10 mouse cellular contexts compared by ENCODE assay signal in the genomic region with DNA sequence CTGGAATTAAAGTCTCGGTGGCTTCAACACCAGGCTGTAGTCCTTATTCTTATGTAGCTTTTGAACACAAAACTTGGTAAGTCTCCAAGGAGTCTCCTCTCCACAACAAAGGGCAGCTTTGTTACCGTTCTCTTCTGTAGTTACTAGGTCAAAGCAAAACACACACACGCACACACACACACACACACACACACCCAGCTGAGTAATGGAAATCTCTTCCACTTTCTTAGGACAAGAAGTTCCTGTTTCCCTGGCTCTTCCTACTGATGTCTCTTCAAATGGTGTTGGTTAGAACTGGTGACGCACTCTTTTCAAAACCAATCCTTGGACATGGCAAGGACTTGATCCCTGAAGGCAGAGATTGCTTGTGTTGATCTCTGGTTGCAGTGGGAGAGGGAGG.
DNase-seq lines count a peak whose midpoint lies in the region; ATAC-seq and TF ChIP-seq lines count a peak whose summit lies in the region.
"Had no signal": no experiment of that assay in that cellular context is flagged by ENCODE, and none has a peak within 500 bp of the region (broad histone marks: within the 10 kb centered on the region; RNA-seq: fewer than 3 reads in every experiment).

No protein-coding gene starts in this region.

- no peaks in the 10 kb centered on the region for H3K79me2 ChIP-seq in liver, adult 2 months (ENCODE audit: control insufficient read depth, insufficient read depth, low read length)

- H3K4me1 ChIP-seq in liver, adult 2 months (ENCODE audit: control insufficient read depth, insufficient read depth, low read length), result peaks cover 1% of the 10 kb centered on the region; the same call in 1 of the 2 replicates
- H3K4me1 ChIP-seq in forebrain, embryonic 12.5 days, result peaks cover 15% of the 10 kb centered on the region
- peaks cover 24% of the 10 kb centered on the region for H3K4me1 ChIP-seq in hindbrain, embryonic 15.5 days (replicated peaks)
- peaks cover 5% of the 10 kb centered on the region; the same call in 1 of the 2 replicates for H3K4me1 ChIP-seq in midbrain, postnatal 0 days (ENCODE audit: insufficient read depth, low read length)
- H3K4me1 ChIP-seq in cerebellum, adult 2 months (ENCODE audit: control insufficient read depth, insufficient read depth, low read length), result no peaks in the 10 kb centered on the region
- H3K4me1 ChIP-seq: intestine, embryonic 15.5 days had no signal

- no peak for TF ChIP-seq POLR2A in liver, adult 2 months (IDR thresholded peaks at IDR 0.05; ENCODE audit: extremely low read depth, insufficient read depth, low read length)
- TF ChIP-seq POLR2A in cerebellum, adult 2 months (IDR thresholded peaks at IDR 0.05; ENCODE audit: borderline replicate concordance, insufficient read depth, low read length), result no peak

- no peak overlapping the region for H3K9ac ChIP-seq in liver, adult 2 months (ENCODE audit: low read depth, low read length)
- no peak overlapping the region for H3K9ac ChIP-seq in forebrain, embryonic 12.5 days
- H3K9ac ChIP-seq in hindbrain, embryonic 15.5 days, result no peak overlapping the region
- H3K9ac ChIP-seq in midbrain, postnatal 0 days (replicated peaks; ENCODE audit: low read length, poor library complexity, severe bottlenecking), result no peak overlapping the region

- H3K27ac ChIP-seq in liver, adult 2 months (replicated peaks; ENCODE audit: insufficient read depth, low read depth, low read length), result no peak overlapping the region
- H3K27ac ChIP-seq in forebrain, embryonic 12.5 days, result peak overlapping the region; percentile 88; the same call in 1 of the 2 replicates
- H3K27ac ChIP-seq in hindbrain, embryonic 15.5 days (replicated peaks), result peak overlapping the region; percentile 91
- peak overlapping the region; percentile 80; the same call in 1 of the 2 replicates for H3K27ac ChIP-seq in midbrain, postnatal 0 days (ENCODE audit: low read depth, low read length)
- no peak overlapping the region for H3K27ac ChIP-seq in cerebellum, adult 2 months (ENCODE audit: insufficient read depth, low read length)
- H3K27ac ChIP-seq: intestine, embryonic 15.5 days; liver, embryonic 14.5 days had no signal

- H3K4me2 ChIP-seq in forebrain, embryonic 12.5 days, result no peak overlapping the region; the same call in 1 of the 2 replicates
- H3K4me2 ChIP-seq in hindbrain, embryonic 15.5 days, result no peak overlapping the region
- H3K4me2 ChIP-seq in midbrain, postnatal 0 days (ENCODE audit: low read depth, low read length, poor library complexity, severe bottlenecking), result peak overlapping the region; percentile 93; the same call in 1 of the 2 replicates

- no peak for TF ChIP-seq CTCF in liver, adult 2 months (IDR thresholded peaks at IDR 0.05; ENCODE audit: low read depth, low read length)
- no peak for TF ChIP-seq CTCF in midbrain, postnatal 0 days (IDR thresholded peaks at IDR 0.05)
- TF ChIP-seq CTCF in cerebellum, adult 2 months (IDR thresholded peaks at IDR 0.05; ENCODE audit: borderline replicate concordance, insufficient read depth, low read depth, low read length), result no peak

- WGBS in liver, adult 2 months, result 71% methylated on average over 4 of the region's 4 CpGs
- WGBS in forebrain, embryonic 12.5 days, result 90% methylated on average over 4 of the region's 4 CpGs
- 69% methylated on average over 4 of the region's 4 CpGs for WGBS in hindbrain, embryonic 15.5 days
- WGBS in midbrain, postnatal 0 days, result 74% methylated on average over 4 of the region's 4 CpGs
- 91% methylated on average over 4 of the region's 4 CpGs for WGBS in cerebellum, adult 2 months

- peak; percentile 19 for DNase-seq in liver, adult 2 months (ENCODE audit: extremely low read depth, low read depth, low spot score)
- no peak for DNase-seq in liver
- no peak for DNase-seq in midbrain, postnatal 0 days (ENCODE audit: low spot score)
- no peak for DNase-seq in cerebellum, adult 2 months
- no peak for DNase-seq in right cerebral cortex, postnatal 10 days (ENCODE audit: low spot score in 2 of 2)
- no peak for DNase-seq in cerebellum, postnatal 14 days

- no peak for ATAC-seq in forebrain, embryonic 12.5 days (ENCODE audit: low FRiP score)
- ATAC-seq in hindbrain, embryonic 15.5 days (ENCODE audit: low FRiP score, low read depth), result no peak
- no peak for ATAC-seq in midbrain, postnatal 0 days (ENCODE audit: low FRiP score)

- no peak overlapping the region for H3K4me3 ChIP-seq in liver, adult 2 months (ENCODE audit: insufficient read depth, low read depth, low read length)
- no peak overlapping the region for H3K4me3 ChIP-seq in forebrain, embryonic 12.5 days (replicated peaks)
- H3K4me3 ChIP-seq in hindbrain, embryonic 15.5 days, result no peak overlapping the region
- peak overlapping the region; percentile 56; the same call in 1 of the 2 replicates for H3K4me3 ChIP-seq in midbrain, postnatal 0 days (ENCODE audit: low read depth, low read length)
- no peak overlapping the region for H3K4me3 ChIP-seq in cerebellum, adult 2 months (replicated peaks; ENCODE audit: insufficient read depth, low read depth, low read length)

- H3K27me3 ChIP-seq in liver, adult 2 months (ENCODE audit: control insufficient read depth, insufficient read depth, low read length), result no peaks in the 10 kb centered on the region
- H3K27me3 ChIP-seq in forebrain, embryonic 12.5 days, result peaks cover 8% of the 10 kb centered on the region; the same call in 1 of the 2 replicates
- H3K27me3 ChIP-seq in hindbrain, embryonic 15.5 days, result no peaks in the 10 kb centered on the region
- no peaks in the 10 kb centered on the region for H3K27me3 ChIP-seq in midbrain, postnatal 0 days (ENCODE audit: insufficient read depth, low read length)
- H3K27me3 ChIP-seq in cerebellum, adult 2 months (ENCODE audit: control insufficient read depth, insufficient read depth, low read length), result no peaks in the 10 kb centered on the region
- H3K27me3 ChIP-seq: intestine, embryonic 15.5 days had no signal

- no peaks in the 10 kb centered on the region for H3K36me3 ChIP-seq in liver, adult 2 months (ENCODE audit: control insufficient read depth, insufficient read depth, low read length)
- H3K36me3 ChIP-seq in forebrain, embryonic 12.5 days (replicated peaks), result no peaks in the 10 kb centered on the region
- no peaks in the 10 kb centered on the region for H3K36me3 ChIP-seq in hindbrain, embryonic 15.5 days
- no peaks in the 10 kb centered on the region for H3K36me3 ChIP-seq in midbrain, postnatal 0 days (ENCODE audit: insufficient read depth, low read length)
- H3K36me3 ChIP-seq: intestine, embryonic 15.5 days had no signal

- H3K9me3 ChIP-seq in forebrain, embryonic 12.5 days, result no peaks in the 10 kb centered on the region
- H3K9me3 ChIP-seq in hindbrain, embryonic 15.5 days, result no peaks in the 10 kb centered on the region
- H3K9me3 ChIP-seq in midbrain, postnatal 0 days (ENCODE audit: low read length), result no peaks in the 10 kb centered on the region
- H3K9me3 ChIP-seq: intestine, embryonic 15.5 days had no signal

Comparison
In these comparisons a context has a peak if more than half of its experiments do, and no peak if none do; other contexts are left out.
1. H3K27ac ChIP-seq: peak in forebrain, embryonic 12.5 days (single experiment), hindbrain, embryonic 15.5 days (single experiment) and midbrain, postnatal 0 days (single experiment); none in liver, adult 2 months (single experiment) and cerebellum, adult 2 months (single experiment).